Mouse (Mus musculus): ENCODE results near the gene Nsf. TPM values are rescaled to one million over a fixed set of nuclear protein-coding genes. Genes with fewer than 3 reads are reported as not detected.
"Not testable (repeated sequence)": the region's sequence is repeated elsewhere in the genome, so short reads cannot be mapped to it uniquely, and the experiment has no call there.

Gene Nsf
- polyA plus RNA-seq (2011; ENCODE audit: insufficient read length, low read depth, missing spikeins), result 37.5 and 41.6 TPM in 2 replicates

DNA sequence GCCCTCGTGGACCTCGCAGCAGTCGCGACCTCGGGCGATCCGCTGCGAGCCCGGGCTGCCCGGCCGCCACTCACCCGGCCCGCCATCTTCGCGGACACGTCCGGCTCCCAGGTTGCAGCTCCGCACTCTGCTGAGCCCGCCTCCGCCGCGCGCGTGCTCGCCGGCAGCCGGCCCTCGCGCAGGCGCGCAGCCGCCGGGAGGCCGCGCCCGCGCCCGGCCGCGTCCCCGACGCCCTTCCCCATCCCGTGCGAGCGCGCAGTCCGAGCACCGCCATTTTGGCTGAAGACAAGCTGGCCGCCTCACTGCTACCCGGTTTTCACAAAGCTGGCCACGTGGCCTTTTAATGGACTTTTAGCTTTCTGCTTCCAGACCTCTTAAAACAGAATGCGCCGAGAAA, at the start of gene Nsf:
Gene Nsf (minus strand): TSS at position 161 of the 397 bp plus-strand sequence.
- H3K27ac ChIP-seq (ENCODE audit: insufficient read depth, low read length), result no peak within 1 kb of the TSS
- peak within 1 kb of the TSS; percentile 87 for H3K4me3 ChIP-seq (ENCODE audit: insufficient read depth, low read length)
- TF ChIP-seq POLR2A (IDR thresholded peaks at IDR 0.05; ENCODE audit: low read depth, low read length) (peak; percentile 89), CTCF (IDR thresholded peaks at IDR 0.05; ENCODE audit: borderline replicate concordance, insufficient read depth, low read length) (no peak)
- peaks cover 6% of the 10 kb centered on the region; the same call in 1 of the 2 replicates for H3K4me1 ChIP-seq (ENCODE audit: control insufficient read depth, insufficient read depth, low read length)

- no peak overlapping the region for H3K4me3 ChIP-seq (ENCODE audit: insufficient read depth, low read length)
- TF ChIP-seq POLR2A (IDR thresholded peaks at IDR 0.05; ENCODE audit: low read depth, low read length), result no peak
- TF ChIP-seq CTCF (IDR thresholded peaks at IDR 0.05; ENCODE audit: borderline replicate concordance, insufficient read depth, low read length), result no peak
- no peaks in the 10 kb centered on the region for H3K4me1 ChIP-seq (ENCODE audit: control insufficient read depth, insufficient read depth, low read length)
- no peak overlapping the region for H3K27ac ChIP-seq (ENCODE audit: insufficient read depth, low read length)
Measured at GRCm38 (mm10) chr11:104003397-104003796, 49.5 kb upstream of the Nsf start.

DNA sequence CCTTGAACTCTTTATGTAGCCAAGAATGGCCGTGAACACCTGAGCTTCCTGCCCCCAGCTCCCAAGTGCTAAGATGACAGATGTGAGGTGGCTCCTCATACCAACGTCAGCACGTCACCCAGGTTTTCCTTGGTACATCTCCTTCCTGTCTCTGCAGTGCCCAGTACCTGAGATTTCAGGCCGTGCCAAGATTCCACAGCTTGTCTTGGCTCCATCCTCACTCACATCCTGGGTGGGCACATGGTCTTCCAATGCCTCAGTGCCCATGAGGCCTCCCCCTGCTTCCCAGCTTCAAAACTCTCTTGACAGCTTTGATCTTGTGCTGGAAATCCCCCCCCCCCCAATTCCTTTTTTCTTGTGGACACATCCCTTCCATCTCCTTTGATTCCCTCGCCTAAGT, 48.3 kb upstream of the Nsf start:
- H3K27ac ChIP-seq (ENCODE audit: insufficient read depth, low read length), result no peak overlapping the region

DNA sequence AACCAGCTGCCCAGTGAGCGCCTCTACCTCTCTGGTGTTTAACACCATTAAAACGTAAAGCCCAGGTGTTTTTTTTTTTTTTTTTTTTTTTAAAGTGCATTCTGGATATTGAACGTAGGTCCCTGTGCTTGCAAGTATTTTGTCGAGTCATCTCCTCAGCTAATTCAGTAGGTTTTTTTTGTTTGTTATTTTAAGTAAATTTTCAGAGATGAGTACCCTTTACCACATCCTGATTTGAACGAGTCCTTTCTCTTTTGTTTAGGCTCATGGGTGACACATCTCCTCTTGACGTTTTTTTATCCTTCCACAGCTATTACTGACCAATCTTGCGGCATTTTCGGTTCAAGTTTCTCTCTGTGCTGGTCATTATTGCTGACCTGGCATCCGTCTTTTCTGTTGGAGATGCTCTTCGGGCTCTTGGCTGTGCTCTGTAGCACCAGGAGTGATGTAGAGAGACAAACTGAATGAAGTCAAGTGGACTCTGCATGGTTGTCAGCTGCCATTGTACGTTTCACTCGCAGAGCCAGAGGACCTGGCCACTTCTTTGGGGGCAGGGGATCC, 47.6 kb upstream of the Nsf start:
- TF ChIP-seq CTCF (IDR thresholded peaks at IDR 0.05; ENCODE audit: borderline replicate concordance, insufficient read depth, low read length) (no peak), POLR2A (IDR thresholded peaks at IDR 0.05; ENCODE audit: low read depth, low read length) (no peak)
- Histone ChIP-seq H3K4me3 (ENCODE audit: insufficient read depth, low read length) (no peak overlapping the region), H3K4me1 (ENCODE audit: control insufficient read depth, insufficient read depth, low read length) (no peaks in the 10 kb centered on the region), H3K27ac (ENCODE audit: insufficient read depth, low read length) (no peak overlapping the region)

More for the DNA sequence above, 48.3 kb upstream of the Nsf start:
- Histone ChIP-seq H3K4me3 (ENCODE audit: insufficient read depth, low read length) (no peak overlapping the region), H3K4me1 (ENCODE audit: control insufficient read depth, insufficient read depth, low read length) (no peaks in the 10 kb centered on the region)
- TF ChIP-seq POLR2A (IDR thresholded peaks at IDR 0.05; ENCODE audit: low read depth, low read length) (no peak), CTCF (IDR thresholded peaks at IDR 0.05; ENCODE audit: borderline replicate concordance, insufficient read depth, low read length) (no peak)

- Histone ChIP-seq H3K27ac (ENCODE audit: insufficient read depth, low read length) (no peak overlapping the region), H3K4me1 (ENCODE audit: control insufficient read depth, insufficient read depth, low read length) (no peaks in the 10 kb centered on the region), H3K4me3 (ENCODE audit: insufficient read depth, low read length) (no peak overlapping the region)
- TF ChIP-seq CTCF (IDR thresholded peaks at IDR 0.05; ENCODE audit: borderline replicate concordance, insufficient read depth, low read length) (no peak), POLR2A (IDR thresholded peaks at IDR 0.05; ENCODE audit: low read depth, low read length) (no peak)
Measured at GRCm38 (mm10) chr11:104000667-104001394, 47.0 kb upstream of the Nsf start.

GRCm38 (mm10) chr11:103998737-103999136, 44.9 kb upstream of the Nsf start:
- Histone ChIP-seq H3K27ac (ENCODE audit: insufficient read depth, low read length) (no peak overlapping the region), H3K4me1 (ENCODE audit: control insufficient read depth, insufficient read depth, low read length) (no peaks in the 10 kb centered on the region), H3K4me3 (ENCODE audit: insufficient read depth, low read length) (no peak overlapping the region)
- TF ChIP-seq POLR2A (IDR thresholded peaks at IDR 0.05; ENCODE audit: low read depth, low read length), result no peak
- TF ChIP-seq CTCF (IDR thresholded peaks at IDR 0.05; ENCODE audit: borderline replicate concordance, insufficient read depth, low read length), result no peak

DNA sequence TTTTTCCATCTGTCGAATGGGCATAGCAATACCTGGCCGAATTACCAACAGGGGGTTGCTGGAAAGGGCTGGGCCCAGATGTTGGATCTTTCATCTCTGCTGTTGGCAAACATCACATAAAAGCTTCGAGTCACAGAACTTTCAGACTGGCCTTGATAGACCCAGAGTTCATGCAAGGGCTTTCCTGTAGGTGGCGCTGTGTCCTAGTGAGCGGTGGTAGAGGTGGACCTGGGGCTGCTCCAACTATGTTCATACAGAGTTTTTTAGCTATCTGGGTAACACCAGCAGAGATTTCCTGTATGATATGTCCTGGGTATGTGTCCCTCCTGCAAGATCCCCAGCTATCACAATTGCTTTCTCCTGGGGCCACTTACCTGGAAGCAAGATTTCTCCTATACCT, 43.5 kb upstream of the Nsf start:
- Histone ChIP-seq H3K4me1 (ENCODE audit: control insufficient read depth, insufficient read depth, low read length) (no peaks in the 10 kb centered on the region), H3K27ac (ENCODE audit: insufficient read depth, low read length) (no peak overlapping the region), H3K4me3 (ENCODE audit: insufficient read depth, low read length) (no peak overlapping the region)
- no peak for TF ChIP-seq POLR2A (IDR thresholded peaks at IDR 0.05; ENCODE audit: low read depth, low read length)
- peak; percentile 67; the same call in 1 of the 2 replicates for TF ChIP-seq CTCF (IDR thresholded peaks at IDR 0.05; ENCODE audit: borderline replicate concordance, insufficient read depth, low read length)

GRCm38 (mm10) chr11:103992638-103993037, 38.8 kb upstream of the Nsf start:
- H3K4me3 ChIP-seq (ENCODE audit: insufficient read depth, low read length), result no peak overlapping the region
- TF ChIP-seq POLR2A (IDR thresholded peaks at IDR 0.05; ENCODE audit: low read depth, low read length), result no peak
- TF ChIP-seq CTCF (IDR thresholded peaks at IDR 0.05; ENCODE audit: borderline replicate concordance, insufficient read depth, low read length), result no peak
- no peak overlapping the region for H3K27ac ChIP-seq (ENCODE audit: insufficient read depth, low read length)
- no peaks in the 10 kb centered on the region for H3K4me1 ChIP-seq (ENCODE audit: control insufficient read depth, insufficient read depth, low read length)

DNA sequence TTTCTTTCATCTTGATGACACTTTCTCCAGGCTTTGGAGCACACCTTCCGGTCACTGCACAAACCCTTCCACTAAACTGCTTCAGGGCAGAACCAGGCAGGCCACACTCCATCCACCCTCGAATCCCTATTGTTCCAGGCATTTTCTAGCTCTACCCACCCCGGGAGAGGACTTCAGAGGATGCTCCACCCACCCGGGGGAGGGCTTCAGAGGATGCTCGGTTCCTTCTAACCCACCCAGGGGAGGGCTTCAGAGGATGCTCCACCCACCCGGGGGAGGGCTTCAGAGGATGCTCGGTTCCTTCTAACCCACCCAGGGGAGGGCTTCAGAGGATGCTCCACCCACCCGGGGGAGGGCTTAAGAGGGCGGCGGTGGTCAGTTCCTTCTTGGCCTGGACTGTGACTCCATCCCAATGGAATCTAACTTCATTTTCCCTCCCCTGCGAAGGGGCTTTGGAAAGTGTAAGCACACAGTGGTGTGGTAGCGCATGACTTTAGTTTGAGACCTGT, 36.2 kb upstream of the Nsf start:
- not testable (repeated sequence) for H3K27ac ChIP-seq (ENCODE audit: insufficient read depth, low read length); H3K4me3 ChIP-seq (ENCODE audit: insufficient read depth, low read length); H3K4me1 ChIP-seq (ENCODE audit: control insufficient read depth, insufficient read depth, low read length)

DNA sequence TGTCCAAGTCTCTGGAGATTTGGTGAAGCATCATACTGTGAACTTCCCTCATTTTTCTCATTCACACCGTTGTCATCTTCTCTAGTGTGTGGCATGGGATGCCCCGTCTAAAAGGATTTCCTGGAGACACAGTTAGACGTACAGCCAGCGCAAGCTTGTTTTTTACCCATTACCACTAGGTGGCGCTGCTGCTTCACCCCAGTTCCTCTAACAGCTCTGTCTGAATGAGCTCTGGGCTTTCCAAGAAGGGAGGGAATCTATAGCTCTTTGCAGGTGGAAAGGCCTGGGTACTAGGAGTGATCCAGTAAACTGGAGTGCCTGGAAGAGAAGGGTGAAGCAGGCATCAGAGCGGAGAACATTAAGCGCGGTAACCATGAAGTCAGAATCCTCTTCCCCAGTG, 33.6 kb upstream of the Nsf start:
- TF ChIP-seq POLR2A (IDR thresholded peaks at IDR 0.05; ENCODE audit: low read depth, low read length) (no peak), CTCF (IDR thresholded peaks at IDR 0.05; ENCODE audit: borderline replicate concordance, insufficient read depth, low read length) (peak; percentile 73)
- Histone ChIP-seq H3K27ac (ENCODE audit: insufficient read depth, low read length) (no peak overlapping the region), H3K4me3 (ENCODE audit: insufficient read depth, low read length) (no peak overlapping the region)

More for the DNA sequence above, 33.6 kb upstream of the Nsf start:
- peaks cover 13% of the 10 kb centered on the region for H3K4me1 ChIP-seq (ENCODE audit: control insufficient read depth, insufficient read depth, low read length)

Measured in embryonic fibroblast, embryonic 13.5 days (primary cell).